Mouse (Mus musculus): Measurements from ENCODE around the gene Tsr1. TPM values are rescaled to one million over a fixed set of nuclear protein-coding genes. Genes with fewer than 3 reads are reported as not detected.
A peak's percentile ranks its signal among the peaks of the same experiment; 100 is the strongest.

Gene Tsr1
- total RNA-seq, 2 experiments from 2014 or later: 15.6 to 17.0 TPM

DNA sequence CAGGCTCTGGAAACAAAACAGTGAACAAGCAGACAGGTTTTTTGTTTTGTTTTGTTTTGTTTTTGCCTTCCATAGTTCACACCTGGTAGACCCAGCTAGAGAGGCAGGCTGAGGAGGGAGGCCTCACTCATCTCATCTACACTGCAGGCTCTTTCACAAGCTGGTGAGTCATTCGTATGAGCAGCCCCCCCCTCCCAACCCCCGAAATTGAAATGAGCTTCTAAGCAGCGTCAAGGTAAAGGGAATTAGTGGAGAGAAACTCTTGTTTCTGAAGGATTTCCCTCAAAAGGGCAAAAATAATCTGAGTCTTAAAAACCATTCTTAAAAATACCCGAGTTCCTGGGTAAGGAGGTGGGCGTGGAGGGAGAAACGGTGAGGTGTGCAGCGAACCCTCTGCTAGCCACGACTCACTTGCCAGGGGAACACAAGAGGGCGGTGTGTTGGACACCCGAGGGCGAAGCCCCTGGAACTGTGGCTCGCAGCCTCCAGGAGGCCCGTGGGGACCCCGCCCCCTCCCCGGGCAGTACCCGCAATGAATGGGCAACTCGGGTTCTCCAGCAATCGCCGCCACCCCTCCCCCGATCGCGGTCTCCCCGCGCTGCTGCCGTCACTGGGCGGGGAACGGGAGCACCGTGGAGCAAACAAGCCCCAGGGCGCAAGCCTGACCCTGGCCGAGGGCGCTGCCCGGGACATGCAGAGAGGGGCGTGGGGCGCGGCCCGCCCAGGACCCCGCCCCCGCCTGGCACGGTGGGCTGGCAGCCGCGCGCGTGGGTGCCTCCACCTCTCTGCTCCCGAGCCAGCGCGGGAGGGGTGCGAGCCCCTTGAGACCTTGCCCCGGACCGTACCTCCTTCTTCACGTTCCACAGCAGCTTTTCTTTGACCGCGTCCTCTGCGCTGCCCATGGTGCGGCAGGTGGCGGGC is 1.6 kb upstream of the Tsr1 start:
- DNase-seq (ENCODE audit: low spot score): peak; percentile 34
- intact Hi-C loops (cut with DNase I): no loop called here

DNA sequence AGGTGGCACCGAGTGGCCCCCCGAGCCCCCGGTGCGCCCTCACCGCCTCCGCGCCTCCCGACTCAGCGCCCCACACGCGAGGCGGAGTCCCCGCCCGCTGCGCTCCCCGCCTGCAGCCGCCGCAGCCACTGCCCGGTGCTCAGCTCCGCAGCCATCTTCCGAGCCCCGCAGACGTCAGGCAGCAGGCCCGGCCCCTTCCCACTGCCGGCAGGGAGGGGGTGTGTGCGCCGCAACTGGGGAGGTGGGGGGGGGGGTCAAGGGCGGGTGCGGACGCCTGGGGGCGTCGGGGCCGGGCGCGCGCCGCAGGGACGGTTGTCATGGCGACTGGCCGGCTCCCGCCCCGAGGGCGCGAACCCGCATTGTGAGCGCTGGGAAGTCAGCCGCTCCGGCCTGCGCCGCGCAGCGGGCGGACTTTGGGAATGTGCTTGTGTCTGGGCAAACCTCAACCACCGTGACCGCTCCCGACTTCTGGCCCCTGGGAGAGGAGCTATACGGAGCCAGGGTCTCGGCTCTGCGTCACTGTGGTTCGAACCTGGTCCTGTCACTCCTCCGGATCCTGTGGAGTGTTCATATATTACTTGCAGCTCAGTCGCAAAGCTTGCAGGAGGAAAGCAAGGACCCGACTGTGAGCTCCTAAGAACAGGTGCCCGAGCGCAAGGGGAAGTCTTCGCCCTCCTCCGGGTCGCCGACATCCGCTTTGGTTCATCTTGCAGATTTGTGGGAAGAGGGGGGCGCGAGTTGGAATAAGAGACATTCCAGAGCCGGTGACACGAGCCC is 782 bp upstream of the Tsr1 start, which contains the start of gene Sgsm2:
TSS of gene Sgsm2 (minus strand) at position 160 of the 777 bp plus-strand sequence.
- intact Hi-C loops (cut with DNase I): no loop called here
- DNase-seq (ENCODE audit: low spot score): peak; percentile 44

DNA sequence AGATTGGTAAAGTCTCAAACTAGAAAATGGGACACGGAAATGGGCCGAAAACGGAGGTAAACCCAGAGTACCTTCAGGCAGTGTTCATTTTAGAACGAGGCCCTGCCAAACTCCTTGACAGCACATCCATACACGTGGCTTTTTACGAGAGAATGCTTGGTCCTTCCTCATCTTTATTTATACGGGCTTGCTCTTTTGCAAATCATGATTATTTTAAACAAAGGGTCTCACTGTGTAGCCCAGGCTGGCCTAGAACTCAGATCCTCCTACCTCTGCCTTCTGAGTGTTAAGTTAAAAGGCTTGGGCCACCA is 601 bp downstream of the Tsr1 start:
- no peak for DNase-seq (ENCODE audit: low spot score)
- intact Hi-C loops (cut with DNase I): no loop called here

GRCm38 (mm10) chr11:74901555-74901954 is 3.7 kb downstream of the Tsr1 start:
- no peak for DNase-seq (ENCODE audit: low spot score)
- intact Hi-C loops (cut with DNase I): no loop called here

DNA sequence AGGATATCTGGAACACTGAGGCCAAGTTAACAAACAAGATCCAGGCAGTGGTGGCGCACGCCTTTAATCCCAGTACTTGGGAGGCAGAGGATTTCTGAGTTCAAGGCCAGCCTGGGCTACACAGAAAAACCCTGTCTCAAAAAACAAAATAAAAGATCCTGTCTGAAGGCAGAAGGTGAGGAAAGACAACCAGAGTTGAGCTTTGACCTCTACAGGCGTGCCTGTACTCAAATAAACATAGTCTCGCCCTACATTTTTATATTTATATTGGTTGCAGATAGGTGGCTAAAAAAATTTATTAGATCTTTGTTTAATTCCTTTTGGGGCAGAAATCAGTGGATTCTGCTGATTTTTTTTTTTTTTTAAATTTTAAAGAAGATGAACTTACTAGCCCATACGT is 4.5 kb downstream of the Tsr1 start:
- intact Hi-C loops (cut with DNase I): no loop called here
- DNase-seq (ENCODE audit: low spot score): no peak

- intact Hi-C loops (cut with DNase I): no loop called here
- no peak for DNase-seq (ENCODE audit: low spot score)
Observed at GRCm38 (mm10) chr11:74907850-74908249, 10.0 kb downstream of the Tsr1 start.

DNA sequence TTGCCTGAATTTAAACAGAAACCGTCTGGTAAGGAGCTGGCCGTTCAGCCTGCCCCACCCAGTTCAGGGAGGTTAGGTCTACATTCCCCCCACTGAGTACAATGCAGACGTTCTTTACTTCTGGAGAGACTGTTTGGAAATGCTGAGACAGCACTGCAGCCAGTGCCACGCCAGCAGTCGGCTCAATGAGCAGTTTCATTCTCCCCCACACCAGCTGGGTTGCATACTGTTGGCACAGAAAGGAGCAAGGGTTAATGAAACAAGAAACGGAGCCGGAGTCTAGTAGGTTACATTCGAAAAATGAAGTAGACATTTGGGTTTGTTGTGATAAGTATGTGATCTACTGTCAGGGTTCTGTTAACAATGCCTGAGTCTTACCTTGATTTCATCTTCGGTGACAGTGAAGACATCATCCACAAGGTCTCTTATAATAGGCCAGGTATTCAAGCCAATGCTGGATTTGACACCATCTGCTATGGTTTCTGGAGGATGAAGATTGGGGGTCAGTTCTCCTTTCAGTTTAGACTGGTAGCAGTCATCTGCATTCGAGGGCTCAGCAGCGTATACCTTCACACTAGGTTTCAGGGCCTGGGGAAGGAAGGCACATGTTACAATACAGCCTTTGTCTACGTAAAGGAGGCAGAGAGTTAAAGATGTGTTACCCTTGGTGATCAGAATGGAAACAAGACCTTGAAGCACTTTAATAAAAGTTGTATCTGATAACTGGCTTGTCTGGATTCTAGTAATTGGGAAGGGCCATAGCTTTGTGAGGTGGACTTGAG is 10.9 kb downstream of the Tsr1 start:
- DNase-seq (ENCODE audit: low spot score): no peak
- intact Hi-C loops (cut with DNase I): no loop called here

DNA sequence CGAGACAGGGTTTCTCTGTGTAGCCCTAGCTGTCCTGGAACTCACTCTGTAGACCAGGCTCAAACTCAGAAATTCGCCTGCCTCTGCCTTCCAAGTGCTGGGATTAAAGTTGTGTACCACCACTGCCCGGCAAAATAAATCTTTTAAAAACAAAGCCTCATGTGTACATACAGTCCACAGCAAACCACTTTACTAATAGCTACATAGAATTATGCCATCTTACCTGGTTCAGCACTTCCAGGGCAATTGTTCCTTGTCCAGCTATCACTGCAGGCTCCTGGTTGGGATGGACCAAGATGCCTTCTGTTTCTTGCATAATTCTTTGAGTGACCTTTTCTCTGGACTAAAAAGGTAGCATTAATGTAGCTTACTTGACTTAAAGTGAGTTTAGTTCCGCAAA is 12.1 kb downstream of the Tsr1 start:
- DNase-seq (ENCODE audit: low spot score): no peak
- intact Hi-C loops (cut with DNase I): no loop called here

GRCm38 (mm10) chr11:74912492-74912891 is 14.6 kb downstream of the Tsr1 start:
- intact Hi-C loops (cut with DNase I): no loop called here
- no peak for DNase-seq (ENCODE audit: low spot score)

DNA sequence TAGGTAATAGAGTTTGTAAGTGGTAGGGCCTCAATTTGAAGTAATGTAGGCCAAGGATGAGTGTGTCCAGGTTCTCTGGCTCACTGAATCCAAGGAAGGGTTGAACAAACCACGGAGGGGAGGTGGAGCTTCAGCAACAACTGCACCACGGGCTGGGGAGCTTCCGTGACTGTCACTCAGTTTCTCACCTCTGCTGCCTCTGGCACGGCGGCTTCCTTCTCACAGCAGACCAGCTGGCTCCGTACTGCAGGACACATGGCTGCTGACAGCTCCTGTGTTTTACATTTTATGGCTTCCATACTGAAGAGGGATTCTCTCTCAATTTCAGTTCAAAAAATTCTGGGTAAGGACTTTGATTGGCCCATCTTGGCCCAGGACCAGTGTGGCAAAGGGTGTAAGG is 21.4 kb downstream of the Tsr1 start:
- intact Hi-C loops (cut with DNase I): no loop called here

DNA sequence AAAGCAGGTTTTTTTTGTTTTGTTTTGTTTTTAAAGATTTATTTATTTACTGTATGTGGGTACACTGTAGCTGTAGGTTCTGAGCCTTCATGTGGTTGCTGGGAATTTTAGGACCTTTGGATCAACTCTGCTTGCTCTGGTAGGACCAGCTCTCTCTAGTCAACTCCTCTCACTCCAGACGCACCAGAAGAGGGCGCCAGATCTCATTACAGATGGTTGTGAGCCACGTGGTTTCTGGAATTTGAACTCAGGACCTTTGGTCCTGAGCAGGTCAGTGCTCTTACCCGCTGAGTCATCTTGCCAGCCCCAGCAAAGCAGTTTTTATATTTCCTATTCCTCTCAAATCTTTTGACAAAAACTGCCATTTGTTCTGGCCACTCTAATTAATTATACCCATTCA is 26.3 kb downstream of the Tsr1 start:
- intact Hi-C loops (cut with DNase I): no loop called here
- no peak for DNase-seq (ENCODE audit: low spot score)

More for the DNA sequence above, 21.4 kb downstream of the Tsr1 start:
- DNase-seq (ENCODE audit: low spot score): no peak

GRCm38 (mm10) chr11:74925577-74926387 is 27.9 kb downstream of the Tsr1 start, which contains the start of the genes Smg6 and Srr:
TSS of gene Smg6 (plus strand) at chr11:74925823.
TSS of gene Srr (minus strand) at chr11:74925948.
- DNase-seq (ENCODE audit: low spot score): peak; percentile 86
- intact Hi-C loops (cut with DNase I): loop anchor here (5.0 kb wide), 1 partner anchor 242 kb away; the partner anchor contains the start of gene Hic1

GRCm38 (mm10) chr11:74926388-74927005 is 28.6 kb downstream of the Tsr1 start:
- peak; percentile 28 for DNase-seq (ENCODE audit: low spot score)
- intact Hi-C loops (cut with DNase I): loop anchor here (5.0 kb wide), 1 partner anchor 241 kb away; the partner anchor contains the start of gene Hic1

DNA sequence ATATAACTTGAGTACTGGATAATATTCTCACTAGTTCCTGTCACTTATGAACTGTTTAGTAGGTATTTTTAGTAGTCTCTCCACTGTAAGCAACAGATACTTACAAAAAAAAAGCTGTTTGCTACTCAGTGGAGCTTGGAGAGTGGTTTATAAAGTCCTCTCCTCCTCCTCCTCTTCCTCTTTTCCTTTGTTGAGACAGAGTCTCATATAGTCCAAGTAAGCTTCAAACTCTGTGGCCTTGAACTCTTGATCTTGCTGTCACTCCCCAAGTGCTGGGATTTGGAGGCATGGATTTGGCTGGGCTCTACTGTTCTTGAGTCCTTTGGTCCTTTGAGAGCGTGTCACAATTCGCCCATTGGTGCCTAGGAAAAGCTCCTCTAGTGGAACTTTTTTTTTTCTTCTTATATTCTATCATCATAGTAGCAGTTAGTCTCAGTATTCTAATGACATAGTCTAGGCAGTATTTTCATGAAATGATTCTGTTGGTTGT is 29.4 kb downstream of the Tsr1 start:
- DNase-seq (ENCODE audit: low spot score): no peak
- intact Hi-C loops (cut with DNase I): loop anchor here (5.0 kb wide), 1 partner anchor 240 kb away; the partner anchor contains the start of gene Hic1

DNA sequence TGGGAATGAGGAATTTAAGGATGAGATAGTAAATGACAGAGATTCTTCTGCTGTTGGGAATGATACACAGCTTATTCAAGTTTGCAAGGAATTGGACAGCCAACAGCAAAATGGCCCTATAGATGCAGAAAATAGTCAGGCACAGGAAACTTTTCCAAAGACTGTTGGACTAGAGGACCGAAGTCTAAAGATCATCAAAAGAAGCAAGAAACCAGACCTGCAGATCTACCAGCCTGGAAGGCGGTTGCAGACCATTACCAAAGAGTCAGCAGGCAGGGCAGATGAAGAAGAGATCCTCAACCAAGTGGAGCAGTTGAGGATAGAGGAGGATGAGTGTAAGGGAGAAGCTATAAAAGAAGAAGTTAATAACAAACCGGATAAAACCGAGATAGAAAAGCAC is 31.2 kb downstream of the Tsr1 start:
- intact Hi-C loops (cut with DNase I): loop anchor here (5.0 kb wide), 1 partner anchor 238 kb away; the partner anchor contains the start of gene Hic1
- DNase-seq (ENCODE audit: low spot score): no peak

GRCm38 (mm10) chr11:74930391-74930790 is 32.5 kb downstream of the Tsr1 start:
- DNase-seq (ENCODE audit: low spot score): no peak
- intact Hi-C loops (cut with DNase I): no loop called here

DNA sequence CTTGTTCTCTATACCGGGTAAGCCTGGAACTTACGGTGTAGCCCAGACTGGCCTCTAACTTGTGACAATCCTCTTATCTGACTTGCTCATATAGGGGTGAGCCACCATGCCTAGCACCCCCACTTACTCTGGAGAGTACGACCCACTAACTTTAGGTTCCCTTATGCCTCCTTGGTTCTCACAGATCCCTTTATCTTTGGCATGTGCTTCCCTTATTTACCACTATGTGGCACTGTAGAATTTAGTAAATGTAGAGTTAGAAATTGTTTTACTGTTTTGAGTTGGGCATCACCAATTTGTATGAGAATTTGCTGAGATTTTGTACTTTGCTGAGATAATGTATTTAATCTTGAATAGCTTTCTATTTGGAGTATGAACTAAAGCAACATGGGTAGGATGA is 48.5 kb downstream of the Tsr1 start:
- no peak for DNase-seq (ENCODE audit: low spot score)
- intact Hi-C loops (cut with DNase I): loop anchor here (1.0 to 5.0 kb wide), 3 partner anchors 36 to 346 kb away; no protein-coding TSS in a partner anchor

GRCm38 (mm10) chr11:74954901-74955300 is 57.0 kb downstream of the Tsr1 start:
- DNase-seq (ENCODE audit: low spot score): no peak
- intact Hi-C loops (cut with DNase I): no loop called here

Measured in heart, postnatal 25 days (tissue).